Mouse (Mus musculus): Measurements from ENCODE around the gene Scube2. TPM values are rescaled to one million over a fixed set of nuclear protein-coding genes. Genes with fewer than 3 reads are reported as not detected.

The Scube2 gene
- polyA plus RNA-seq, 1 experiment from 2014 or later, result 3.2 TPM

DNA sequence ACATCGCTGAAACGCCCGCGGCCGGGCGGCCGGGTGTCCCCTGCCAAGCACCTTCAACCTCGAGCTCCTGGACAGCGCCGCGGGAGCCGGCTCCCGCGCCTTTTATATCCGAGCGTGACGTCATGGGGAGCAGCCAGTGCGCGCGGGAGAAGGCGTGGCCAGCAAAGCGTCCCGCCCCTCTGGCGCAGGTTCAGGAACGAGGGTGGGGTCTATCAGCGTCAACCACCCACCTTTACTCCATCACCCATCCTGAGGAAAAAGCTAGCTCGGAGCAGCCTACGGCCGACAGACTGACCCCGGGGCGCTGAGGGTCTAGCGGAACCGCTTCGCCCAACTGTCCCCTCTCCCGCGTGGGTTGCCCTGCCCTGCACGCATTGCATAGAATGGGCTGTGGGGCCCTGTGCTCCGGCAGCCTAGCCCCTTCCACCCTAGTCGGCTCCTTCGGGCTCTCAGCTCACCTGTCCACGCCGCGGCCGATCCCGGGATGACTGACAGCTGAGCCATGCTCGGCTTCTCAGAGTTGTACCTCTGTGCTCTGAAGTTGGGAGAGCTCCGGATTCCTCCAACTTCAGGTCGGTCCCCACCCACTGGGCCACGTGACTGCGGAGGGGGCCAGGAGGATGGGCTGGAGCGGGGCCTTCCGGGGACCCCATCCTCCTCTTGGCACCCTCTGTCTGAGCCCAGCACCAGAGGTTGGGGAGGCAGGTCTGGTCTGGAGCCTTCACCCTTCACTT, 83.8 kb downstream of the Scube2 start, which contains the start of gene Nrip3:
Gene Nrip3, minus strand, starts transcription at position 556 of the 734 bp plus-strand sequence.
- no peaks in the 10 kb centered on the region for H3K9me3 ChIP-seq (ENCODE audit: control insufficient read depth, low read length)
- H3K27me3 ChIP-seq (ENCODE audit: control insufficient read depth, insufficient read depth, low read length), result peaks cover 24% of the 10 kb centered on the region
- no peak within 1 kb of the TSS for H3K27ac ChIP-seq (ENCODE audit: low read depth, low read length)
- peak; percentile 84 for DNase-seq (ENCODE audit: low spot score)
- H3K9ac ChIP-seq (ENCODE audit: low read depth, low read length), result peak within 1 kb of the TSS; percentile 41
- no peaks in the 10 kb centered on the region for H3K36me3 ChIP-seq (ENCODE audit: control insufficient read depth, insufficient read depth, low read length)
- WGBS, result 2% methylated on average over 52 of the region's 52 CpGs
- peaks cover 6% of the 10 kb centered on the region for H3K4me1 ChIP-seq (replicated peaks; ENCODE audit: control insufficient read depth, insufficient read depth, low read length)
- H3K4me3 ChIP-seq (ENCODE audit: low read depth, low read length), result peak within 1 kb of the TSS; percentile 58
- ATAC-seq (ENCODE audit: low FRiP score), result peak; percentile 91
- peak within 1 kb of the TSS; percentile 98 for H3K4me2 ChIP-seq (replicated peaks; ENCODE audit: low read depth, low read length)

DNA sequence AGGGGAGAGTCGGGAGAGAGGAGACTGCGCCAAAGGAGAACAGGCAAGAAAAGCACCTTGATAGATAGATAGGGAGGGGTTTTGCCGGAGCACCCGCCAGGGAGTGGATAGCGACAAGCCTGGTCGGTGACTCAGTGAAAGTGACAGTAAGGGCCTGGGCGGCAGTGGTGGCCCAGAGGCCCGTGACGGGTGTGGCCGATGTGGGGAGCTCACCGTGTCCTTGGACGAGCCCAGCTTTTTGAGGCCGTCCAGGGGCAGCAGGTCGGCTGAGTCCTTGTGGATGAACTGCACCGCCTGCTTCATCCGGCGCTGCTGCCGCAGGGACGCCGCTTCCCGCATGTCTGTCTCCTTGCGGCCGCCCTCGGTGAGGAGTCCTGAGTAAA, 84.4 kb downstream of the Scube2 start:
- Histone ChIP-seq H3K27me3 (ENCODE audit: control insufficient read depth, insufficient read depth, low read length) (peaks cover 24% of the 10 kb centered on the region), H3K4me2 (replicated peaks; ENCODE audit: low read depth, low read length) (peak overlapping the region; percentile 98), H3K9me3 (ENCODE audit: control insufficient read depth, low read length) (no peaks in the 10 kb centered on the region), H3K27ac (ENCODE audit: low read depth, low read length) (no peak overlapping the region), H3K36me3 (ENCODE audit: control insufficient read depth, insufficient read depth, low read length) (no peaks in the 10 kb centered on the region), H3K4me3 (ENCODE audit: low read depth, low read length) (peak overlapping the region; percentile 58), H3K4me1 (replicated peaks; ENCODE audit: control insufficient read depth, insufficient read depth, low read length) (peaks cover 6% of the 10 kb centered on the region), H3K9ac (ENCODE audit: low read depth, low read length) (peak overlapping the region; percentile 41)
- ATAC-seq (ENCODE audit: low FRiP score), result peak; percentile 75
- 2% methylated on average over 24 of the region's 24 CpGs for WGBS
- no peak for DNase-seq (ENCODE audit: low spot score)

DNA sequence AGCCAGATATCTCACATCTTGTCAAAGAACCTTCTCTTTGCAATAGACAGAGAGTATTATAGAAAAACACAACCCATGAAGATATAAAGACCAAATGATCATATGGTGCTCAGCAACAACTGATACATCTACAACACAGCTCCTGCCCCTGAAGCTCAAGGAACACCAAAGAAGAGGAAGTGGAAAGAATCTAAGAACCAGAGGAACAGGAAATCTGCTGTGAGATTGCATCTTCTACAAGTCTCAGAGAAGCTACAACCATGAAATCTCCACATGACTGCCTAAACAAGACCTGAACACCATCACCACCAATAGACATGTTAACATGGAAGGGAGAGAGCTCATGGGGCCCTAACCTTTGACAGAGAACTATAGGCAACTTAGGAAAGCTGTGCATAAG, 93.2 kb downstream of the Scube2 start:
- DNase-seq (ENCODE audit: low spot score) (no peak), ATAC-seq (ENCODE audit: low FRiP score) (no peak)
- H3K4me2 ChIP-seq (replicated peaks; ENCODE audit: low read depth, low read length), result no peak overlapping the region
- H3K9me3 ChIP-seq (ENCODE audit: control insufficient read depth, low read length), result no peaks in the 10 kb centered on the region
- no peaks in the 10 kb centered on the region for H3K36me3 ChIP-seq (ENCODE audit: control insufficient read depth, insufficient read depth, low read length)
- no peaks in the 10 kb centered on the region for H3K27me3 ChIP-seq (ENCODE audit: control insufficient read depth, insufficient read depth, low read length)
- H3K27ac ChIP-seq (ENCODE audit: low read depth, low read length), result no peak overlapping the region
- no peak overlapping the region for H3K9ac ChIP-seq (ENCODE audit: low read depth, low read length)
- no peaks in the 10 kb centered on the region for H3K4me1 ChIP-seq (replicated peaks; ENCODE audit: control insufficient read depth, insufficient read depth, low read length)
- no peak overlapping the region for H3K4me3 ChIP-seq (ENCODE audit: low read depth, low read length)

DNA sequence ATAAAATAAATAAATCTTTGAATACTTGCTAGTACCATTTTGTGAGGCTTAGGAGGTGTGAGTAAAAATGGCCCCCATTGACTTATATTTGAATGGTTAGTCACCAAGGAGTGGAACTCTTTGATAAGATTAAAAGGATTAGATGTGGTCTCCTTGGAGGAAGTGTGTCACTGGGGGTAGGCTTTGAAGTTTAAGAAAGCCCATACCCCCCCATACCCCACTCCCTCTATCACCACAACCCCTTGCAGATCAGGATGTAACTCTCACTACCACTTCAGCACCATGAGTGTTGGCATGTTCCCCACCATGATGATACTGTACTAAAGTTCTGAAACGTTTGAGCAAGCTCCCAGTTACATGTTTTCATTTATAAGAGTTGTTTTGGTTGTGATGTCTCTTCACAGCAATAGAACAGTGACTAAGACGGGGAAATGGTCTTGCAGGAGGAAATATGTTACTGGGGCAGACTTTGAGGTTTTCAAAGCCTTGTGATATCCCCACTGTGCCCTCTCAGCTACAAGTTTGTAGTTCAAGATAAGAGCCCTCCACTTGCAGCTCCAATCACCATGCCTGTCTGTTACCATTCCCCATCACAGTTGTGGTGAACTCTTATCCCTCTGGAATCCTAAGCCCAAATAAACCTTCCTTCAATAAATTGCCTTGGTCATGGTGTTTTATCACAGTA, 96.6 kb downstream of the Scube2 start:
- 66% methylated on average over 2 of the region's 2 CpGs for WGBS

DNA sequence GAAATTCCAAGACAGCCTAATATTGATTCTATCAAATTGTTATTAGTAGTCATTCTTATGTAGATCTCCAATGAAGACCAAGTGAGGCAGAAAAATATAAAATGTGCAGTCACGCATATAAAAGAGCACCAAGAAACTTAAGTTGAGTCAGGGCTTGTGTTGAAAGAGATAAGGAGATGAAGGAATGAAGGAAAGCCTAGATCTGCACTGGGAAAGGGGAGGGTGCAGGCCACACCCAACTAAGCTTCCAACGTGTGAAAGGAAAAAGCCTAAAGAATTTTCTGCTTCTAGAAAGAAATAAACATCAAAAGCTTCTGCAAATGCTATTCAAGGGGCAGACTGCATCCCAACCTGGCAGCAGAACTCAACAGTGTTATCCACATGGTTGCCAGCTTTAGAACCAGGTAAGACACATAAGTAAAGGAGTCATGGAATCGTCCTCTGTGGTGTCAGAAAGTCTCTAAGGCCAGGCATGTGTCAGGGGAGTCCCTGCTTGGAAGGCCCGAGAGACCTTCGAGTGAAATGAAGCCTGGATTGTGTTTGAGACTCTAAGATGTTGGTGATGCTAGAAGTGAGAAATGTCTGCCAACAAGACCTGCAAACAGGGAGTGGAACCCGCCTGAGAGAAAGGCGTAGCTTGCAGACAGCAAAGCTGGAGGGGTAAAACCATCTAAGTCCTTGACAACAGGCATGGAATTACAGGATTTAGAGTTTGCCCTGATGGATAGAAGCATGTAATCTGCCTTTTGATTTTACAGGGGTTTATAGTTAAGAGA, 97.7 kb downstream of the Scube2 start:
- ATAC-seq (ENCODE audit: low FRiP score), result no peak
- Histone ChIP-seq H3K36me3 (ENCODE audit: control insufficient read depth, insufficient read depth, low read length) (no peaks in the 10 kb centered on the region), H3K4me2 (replicated peaks; ENCODE audit: low read depth, low read length) (no peak overlapping the region), H3K4me3 (ENCODE audit: low read depth, low read length) (no peak overlapping the region), H3K9ac (ENCODE audit: low read depth, low read length) (no peak overlapping the region), H3K4me1 (replicated peaks; ENCODE audit: control insufficient read depth, insufficient read depth, low read length) (no peaks in the 10 kb centered on the region), H3K27ac (ENCODE audit: low read depth, low read length) (no peak overlapping the region), H3K27me3 (ENCODE audit: control insufficient read depth, insufficient read depth, low read length) (no peaks in the 10 kb centered on the region), H3K9me3 (ENCODE audit: control insufficient read depth, low read length) (no peaks in the 10 kb centered on the region)
- no peak for DNase-seq (ENCODE audit: low spot score)
- WGBS, result 81% methylated on average over 7 of the region's 7 CpGs

More for the DNA sequence above, 96.6 kb downstream of the Scube2 start:
- Histone ChIP-seq H3K27ac (ENCODE audit: low read depth, low read length) (no peak overlapping the region), H3K27me3 (ENCODE audit: control insufficient read depth, insufficient read depth, low read length) (no peaks in the 10 kb centered on the region), H3K36me3 (ENCODE audit: control insufficient read depth, insufficient read depth, low read length) (no peaks in the 10 kb centered on the region), H3K9ac (ENCODE audit: low read depth, low read length) (no peak overlapping the region), H3K4me1 (replicated peaks; ENCODE audit: control insufficient read depth, insufficient read depth, low read length) (no peaks in the 10 kb centered on the region), H3K4me2 (replicated peaks; ENCODE audit: low read depth, low read length) (no peak overlapping the region), H3K4me3 (ENCODE audit: low read depth, low read length) (no peak overlapping the region), H3K9me3 (ENCODE audit: control insufficient read depth, low read length) (no peaks in the 10 kb centered on the region)
- DNase-seq (ENCODE audit: low spot score), result no peak
- ATAC-seq (ENCODE audit: low FRiP score), result no peak

DNA sequence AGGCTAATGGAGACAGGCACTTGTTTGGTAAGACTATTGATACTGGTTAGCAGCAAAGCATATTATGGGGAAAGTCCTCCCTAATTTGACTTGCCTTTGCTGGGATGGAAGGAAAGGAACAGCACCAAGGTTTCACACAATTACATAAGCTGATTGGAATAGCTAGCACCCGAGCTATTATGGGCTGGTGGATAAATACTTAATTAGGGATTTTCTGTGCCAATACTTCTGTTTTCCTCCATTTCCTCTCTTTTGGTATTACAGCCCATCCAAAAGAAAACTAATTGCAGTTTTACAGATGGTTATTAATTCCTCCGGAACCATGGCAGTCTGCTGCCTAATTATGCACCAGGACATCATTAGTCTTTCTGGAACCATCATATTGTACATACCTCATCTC, 101.5 kb downstream of the Scube2 start:
- H3K27me3 ChIP-seq (ENCODE audit: control insufficient read depth, insufficient read depth, low read length), result no peaks in the 10 kb centered on the region
- no peak overlapping the region for H3K27ac ChIP-seq (ENCODE audit: low read depth, low read length)
- DNase-seq (ENCODE audit: low spot score) (no peak), ATAC-seq (ENCODE audit: low FRiP score) (no peak)
- H3K36me3 ChIP-seq (ENCODE audit: control insufficient read depth, insufficient read depth, low read length), result no peaks in the 10 kb centered on the region
- H3K9ac ChIP-seq (ENCODE audit: low read depth, low read length), result no peak overlapping the region
- no peak overlapping the region for H3K4me3 ChIP-seq (ENCODE audit: low read depth, low read length)
- no peaks in the 10 kb centered on the region for H3K4me1 ChIP-seq (replicated peaks; ENCODE audit: control insufficient read depth, insufficient read depth, low read length)
- no peaks in the 10 kb centered on the region for H3K9me3 ChIP-seq (ENCODE audit: control insufficient read depth, low read length)
- WGBS, result 86% methylated on average over 2 of the region's 2 CpGs
- no peak overlapping the region for H3K4me2 ChIP-seq (replicated peaks; ENCODE audit: low read depth, low read length)

DNA sequence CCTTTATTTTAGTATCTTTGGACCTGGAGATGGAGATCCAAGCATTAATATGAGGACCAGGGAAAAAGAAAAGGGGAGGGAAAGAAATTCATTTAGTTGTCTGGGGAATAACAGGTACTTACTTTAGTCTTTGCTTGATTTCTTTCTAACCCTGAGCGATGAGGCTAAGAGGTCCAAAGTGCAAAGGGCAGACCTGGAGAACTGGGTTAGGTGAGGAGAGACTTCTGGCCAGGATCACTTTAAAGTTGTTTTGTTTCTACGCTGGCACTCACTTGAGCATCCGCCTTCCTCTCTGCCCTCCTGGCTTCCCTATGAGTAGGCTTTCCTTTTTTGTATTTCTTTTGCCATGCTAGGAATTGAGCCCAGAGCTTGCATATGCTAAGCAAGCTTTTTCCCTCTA, 109.2 kb downstream of the Scube2 start:
- H3K4me1 ChIP-seq (replicated peaks; ENCODE audit: control insufficient read depth, insufficient read depth, low read length), result no peaks in the 10 kb centered on the region
- DNase-seq (ENCODE audit: low spot score), result no peak

DNA sequence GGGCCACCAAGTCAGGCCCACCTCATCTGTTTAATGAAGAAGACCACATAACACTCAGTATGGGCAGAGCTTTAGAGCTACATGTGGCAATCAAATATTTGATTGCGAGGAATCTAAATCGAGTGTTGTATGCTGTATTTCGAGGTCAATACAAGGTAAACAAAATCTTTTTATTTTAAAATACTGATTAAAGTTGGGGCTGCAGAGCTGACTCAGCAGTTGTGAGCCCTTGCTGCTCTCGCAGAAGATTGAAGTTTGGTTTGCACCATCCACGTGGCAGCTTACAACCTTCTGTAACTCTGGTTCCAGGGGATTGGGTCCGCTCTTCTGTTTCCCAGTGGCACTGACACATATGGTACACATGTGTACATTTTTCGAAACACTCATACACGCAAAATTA, 111.4 kb downstream of the Scube2 start:
- no peak overlapping the region for H3K4me2 ChIP-seq (replicated peaks; ENCODE audit: low read depth, low read length)
- no peaks in the 10 kb centered on the region for H3K9me3 ChIP-seq (ENCODE audit: control insufficient read depth, low read length)
- H3K36me3 ChIP-seq (ENCODE audit: control insufficient read depth, insufficient read depth, low read length), result no peaks in the 10 kb centered on the region
- no peaks in the 10 kb centered on the region for H3K27me3 ChIP-seq (ENCODE audit: control insufficient read depth, insufficient read depth, low read length)
- ATAC-seq (ENCODE audit: low FRiP score) (no peak), DNase-seq (ENCODE audit: low spot score) (no peak)
- no peaks in the 10 kb centered on the region for H3K4me1 ChIP-seq (replicated peaks; ENCODE audit: control insufficient read depth, insufficient read depth, low read length)
- no peak overlapping the region for H3K4me3 ChIP-seq (ENCODE audit: low read depth, low read length)
- no peak overlapping the region for H3K9ac ChIP-seq (ENCODE audit: low read depth, low read length)
- WGBS, result 89% methylated on average over 8 of the region's 8 CpGs
- no peak overlapping the region for H3K27ac ChIP-seq (ENCODE audit: low read depth, low read length)

More for the DNA sequence above, 109.2 kb downstream of the Scube2 start:
- no peak overlapping the region for H3K4me2 ChIP-seq (replicated peaks; ENCODE audit: low read depth, low read length)
- H3K9me3 ChIP-seq (ENCODE audit: control insufficient read depth, low read length), result no peaks in the 10 kb centered on the region
- no peak overlapping the region for H3K4me3 ChIP-seq (ENCODE audit: low read depth, low read length)
- H3K27ac ChIP-seq (ENCODE audit: low read depth, low read length), result no peak overlapping the region
- WGBS, result 98% methylated on average over 3 of the region's 3 CpGs
- no peaks in the 10 kb centered on the region for H3K36me3 ChIP-seq (ENCODE audit: control insufficient read depth, insufficient read depth, low read length)
- no peak for ATAC-seq (ENCODE audit: low FRiP score)
- no peak overlapping the region for H3K9ac ChIP-seq (ENCODE audit: low read depth, low read length)
- H3K27me3 ChIP-seq (ENCODE audit: control insufficient read depth, insufficient read depth, low read length), result no peaks in the 10 kb centered on the region
